Mouse (Mus musculus) CH12.LX (cell line): ENCODE results near the gene Psme3.

ENCODE experiments used
- CHD1 ChIP-seq: IDR thresholded peaks from 2 replicates; pipeline ENCODE4 v1.6.1; 2012; ENCODE audit warnings: low read depth, low read length, improper control_type of control experiment, inconsistent platforms
- CTCF ChIP-seq, 2 experiments: IDR thresholded peaks in 1 of 2; conservative IDR thresholded peaks in 1 of 2; 2 replicates each; pipeline ENCODE4 v1.5.1; 2011 to 2012; ENCODE audit warnings: low read depth in 2 of 2, low read length in 2 of 2, improper control_type of control experiment in 1 of 2, inconsistent platforms in 1 of 2, mild to moderate bottlenecking in 1 of 2, moderate library complexity in 1 of 2
- ETS1 ChIP-seq: conservative IDR thresholded peaks from 2 replicates; pipeline ENCODE4 v1.6.1; 2012; ENCODE audit warnings: low read depth, mild to moderate bottlenecking, inconsistent platforms, low read length, improper control_type of control experiment, moderate library complexity
- HCFC1 ChIP-seq: IDR thresholded peaks from 2 replicates; pipeline ENCODE4 v1.6.1; 2012; ENCODE audit warnings: low read depth, mild to moderate bottlenecking, inconsistent platforms, low read length, improper control_type of control experiment
- MAFK ChIP-seq: IDR thresholded peaks from 2 replicates; pipeline ENCODE4 v1.6.1; 2011; ENCODE audit warnings: low read length, improper control_type of control experiment; ENCODE audit not compliant: insufficient replicate concordance
- MAX ChIP-seq: IDR thresholded peaks from 2 replicates; pipeline ENCODE4 v1.6.1; 2011; ENCODE audit warnings: low read length, improper control_type of control experiment
- RAD21 ChIP-seq: IDR thresholded peaks from 2 replicates; pipeline ENCODE4 v1.6.1; 2011; ENCODE audit warnings: low read depth, mild to moderate bottlenecking, low read length, improper control_type of control experiment, moderate library complexity
- ZC3H11A ChIP-seq: IDR thresholded peaks from 2 replicates; pipeline ENCODE4 v1.6.1; 2012; ENCODE audit warnings: low read depth, mild to moderate bottlenecking, inconsistent platforms, low read length, improper control_type of control experiment

DNA sequence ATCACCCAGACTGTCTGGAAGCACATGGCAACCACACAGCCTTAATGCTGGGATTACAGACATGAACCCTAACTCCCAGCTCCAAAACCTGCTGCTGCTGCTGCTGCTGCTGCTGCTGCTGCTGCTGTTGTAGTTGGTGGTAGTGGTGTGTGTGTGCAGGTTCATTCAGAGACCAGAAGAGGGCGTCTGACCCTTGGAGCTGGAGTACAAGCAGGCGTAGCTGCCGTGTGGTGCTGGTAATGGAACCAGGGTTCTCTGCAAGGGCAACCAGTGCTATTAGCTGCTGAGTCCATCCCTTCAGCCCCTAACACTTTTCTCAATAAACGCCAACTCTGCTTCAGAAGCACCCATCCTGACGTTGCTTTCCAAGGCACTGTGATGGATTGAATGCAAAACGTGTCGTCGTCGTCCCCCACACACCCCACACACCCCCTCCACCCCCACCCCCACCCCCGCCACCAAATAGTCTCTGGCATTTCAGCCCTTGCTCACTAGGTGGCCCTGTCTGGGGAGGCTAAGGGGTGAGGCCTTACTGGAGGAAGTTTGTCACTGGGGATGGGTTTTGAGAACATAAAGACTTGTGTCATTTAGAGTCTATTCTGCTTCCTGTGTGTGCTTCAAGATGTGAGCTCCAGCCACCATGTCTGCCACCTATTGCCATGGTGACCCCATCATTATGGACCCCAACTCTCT is 31.2 kb downstream of the Psme3 start:
- TF ChIP-seq MAFK (no peak), HCFC1 (no peak), MAX (no peak), CTCF (conservative IDR thresholded peaks at IDR 0.05 in 1 of 2, IDR thresholded peaks at IDR 0.05 in 1 of 2; ENCODE audit: low read depth in 2 of 2, low read length in 2 of 2) (peak in 1 of 2 experiments; percentile 27; a peak in 2 of 4 replicates), RAD21 (no peak), ZC3H11A (no peak), ETS1 (no peak), CHD1 (no peak)
